Mouse (Mus musculus) lung, adult 2 months (tissue): ENCODE measurements around the gene Gpt2.

Source experiments
- CTCF ChIP-seq: fragments of 200-500 bp; IDR thresholded peaks from 2 replicates; pipeline ENCODE4 v1.5.1; 2011; ENCODE audit warnings: mild to moderate bottlenecking, low read length, control low read depth; ENCODE audit not compliant: insufficient read depth
- POLR2A ChIP-seq: fragments of 200-500 bp; IDR thresholded peaks from 2 replicates; pipeline ENCODE4 v1.6.1; 2011; ENCODE audit warnings: low read depth, mild to moderate bottlenecking, control low read depth, low read length, borderline replicate concordance; ENCODE audit errors: extremely low read depth

DNA sequence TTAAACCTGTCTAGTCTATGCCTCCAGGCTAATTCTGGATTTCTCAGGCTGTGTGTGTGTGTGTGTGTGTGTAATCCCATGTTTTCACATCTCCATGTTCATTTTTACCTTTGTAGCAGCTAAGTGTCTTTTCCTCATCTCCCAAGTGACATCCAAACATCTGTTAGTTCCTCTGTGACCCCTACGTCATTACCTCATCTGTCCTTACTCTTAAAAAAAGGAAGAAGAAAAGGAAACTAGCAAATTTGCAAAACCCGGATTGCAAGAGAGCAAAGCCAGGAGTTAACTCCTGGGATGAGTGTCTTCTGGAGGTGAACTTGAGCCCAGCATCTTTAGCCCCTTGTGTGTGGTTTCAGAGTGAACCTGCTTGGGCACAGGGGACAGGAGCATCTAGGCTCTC lies 10.0 kb downstream of the Gpt2 start:
- TF ChIP-seq CTCF (no peak), POLR2A (no peak)
